Mouse (Mus musculus) brain, embryonic 14.5 days (tissue): Measurements from ENCODE around the gene Fancd2.

Experiments
- CTCF ChIP-seq: fragments of 200-500 bp; IDR thresholded peaks from 2 replicates; pipeline ENCODE4 v1.5.1; 2012; ENCODE audit warnings: inconsistent platforms, mild to moderate bottlenecking, moderate library complexity, borderline replicate concordance; ENCODE audit not compliant: insufficient read depth, insufficient read length; ENCODE audit errors: extremely low read depth
- POLR2A ChIP-seq: fragments of 200-500 bp; IDR thresholded peaks from 2 replicates; pipeline ENCODE4 v1.6.1; 2012; ENCODE audit warnings: mild to moderate bottlenecking, inconsistent platforms, borderline replicate concordance; ENCODE audit not compliant: poor library complexity, insufficient read depth, insufficient read length, severe bottlenecking; ENCODE audit errors: extremely low read depth

GRCm38 (mm10) chr6:113642605-113643004 is 111.1 kb downstream of the Fancd2 start:
- no peak for TF ChIP-seq CTCF
- no peak for TF ChIP-seq POLR2A
